Mouse (Mus musculus) lung, adult 2 months (tissue): ENCODE measurements around the gene Adamts9. TPM values are rescaled to one million over a fixed set of nuclear protein-coding genes. Genes with fewer than 3 reads are reported as not detected.

ENCODE experiments used
- DNase-seq: peaks from one replicate; pipeline ENCODE4 v3.0.0; 2022
- H3K4me1 ChIP-seq: fragments of 200-500 bp; 2 replicates; pipeline ENCODE4 v1.6.1; 2011; ENCODE audit warnings: low read length; ENCODE audit not compliant: control insufficient read depth, insufficient read depth
- H3K4me3 ChIP-seq: fragments of 200-500 bp; replicated peaks from 2 replicates; pipeline ENCODE3; 2011; ENCODE audit warnings: low read depth, mild to moderate bottlenecking, control low read depth, low read length; ENCODE audit errors: extremely low read depth
- CTCF ChIP-seq: fragments of 200-500 bp; IDR thresholded peaks from 2 replicates; pipeline ENCODE4 v1.5.1; 2011; ENCODE audit warnings: mild to moderate bottlenecking, low read length, control low read depth; ENCODE audit not compliant: insufficient read depth
- POLR2A ChIP-seq: fragments of 200-500 bp; IDR thresholded peaks from 2 replicates; pipeline ENCODE4 v1.6.1; 2011; ENCODE audit warnings: low read depth, mild to moderate bottlenecking, control low read depth, low read length, borderline replicate concordance; ENCODE audit errors: extremely low read depth
- WGBS: fragments of 180-500 bp; shearing (Covaris S2); methylation state at CpG from one replicate; pipeline ENCODE4 v1.1.7; 2018; 5-methylcytosine and 5-hydroxymethylcytosine counted together
- polyA plus RNA-seq: library from polyadenylated mRNA; depleted of rRNA; stranded (reverse); fragments of >200 nt; gene quantifications from 2 replicates; pipeline ENCODE4 v1.2.3, GENCODE M21; 2012

The Adamts9 gene
- polyA plus RNA-seq, 1 experiment = 12.2 TPM

GRCm38 (mm10) chr6:92871813-92872212 is 71.5 kb downstream of the Adamts9 start:
- no peak for DNase-seq
- Histone ChIP-seq H3K4me3 (no peak overlapping the region), H3K4me1 (peaks cover 20% of the 10 kb centered on the region)
- TF ChIP-seq CTCF (no peak), POLR2A (no peak)
- 66% methylated on average over 4 of the region's 4 CpGs for WGBS

DNA sequence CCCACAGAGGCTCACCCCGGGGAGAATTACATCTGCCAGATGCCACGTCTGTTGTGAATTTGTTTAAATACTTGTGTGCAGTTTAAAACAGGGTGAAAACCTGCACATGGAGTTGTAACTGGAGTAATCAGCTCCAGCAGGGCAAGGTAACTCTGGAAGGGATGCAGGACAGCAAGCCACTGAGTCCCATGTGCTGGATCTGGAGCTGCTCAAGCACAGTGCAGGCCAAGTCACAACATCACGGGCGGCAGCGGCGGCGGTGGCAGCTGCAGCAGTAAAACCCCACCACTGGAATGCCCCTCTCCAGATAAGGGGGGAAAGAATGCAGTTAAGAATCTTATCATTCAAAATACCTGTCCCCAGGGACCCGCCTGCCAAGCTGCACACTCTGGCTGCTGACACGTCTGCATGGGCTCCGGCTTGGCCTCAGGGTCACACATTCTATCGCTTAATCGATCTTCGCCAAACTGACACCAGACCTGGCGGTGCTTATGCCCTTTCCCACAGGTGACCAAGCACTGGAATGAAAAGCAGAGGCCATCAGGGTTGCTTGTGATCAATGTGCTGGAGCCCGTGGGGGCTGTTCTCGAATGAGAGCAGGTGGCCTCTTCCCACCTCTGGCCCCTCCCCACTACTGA is 73.6 kb downstream of the Adamts9 start:
- Histone ChIP-seq H3K4me3 (no peak overlapping the region), H3K4me1 (peaks cover 11% of the 10 kb centered on the region)
- 58% methylated on average over 16 of the region's 16 CpGs for WGBS
- TF ChIP-seq POLR2A = no peak
- no peak for TF ChIP-seq CTCF
- DNase-seq = peak; percentile 38

DNA sequence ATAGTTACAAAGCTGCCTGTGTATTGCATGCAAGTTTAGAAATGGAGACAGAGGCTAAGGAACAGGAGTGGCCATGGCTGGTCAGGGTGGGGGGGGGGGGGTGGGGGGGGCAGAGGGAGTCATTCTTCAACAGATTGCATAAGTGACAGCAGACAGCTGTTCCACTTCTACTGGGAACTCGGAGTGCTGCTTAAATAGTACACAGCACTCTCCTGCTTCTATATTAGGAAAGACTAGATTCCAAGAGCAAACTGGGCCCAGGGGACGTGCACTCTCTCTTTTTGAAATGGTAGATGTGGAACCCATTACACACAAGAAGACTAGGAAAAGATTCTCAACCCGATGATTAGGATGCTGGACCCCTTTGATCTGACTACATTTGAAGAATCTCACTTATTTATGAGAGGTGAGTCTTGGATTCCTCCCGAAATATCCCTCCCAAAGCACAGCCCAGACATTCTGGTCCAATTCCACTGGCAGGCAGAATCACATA is 74.2 kb downstream of the Adamts9 start, which contains the start of gene Gm15737:
TSS of gene Gm15737 (plus strand) at position 269 of the 493 bp plus-strand sequence.
- Histone ChIP-seq H3K4me1 (peaks cover 9% of the 10 kb centered on the region), H3K4me3 (no peak within 1 kb of the TSS)
- DNase-seq = no peak
- TF ChIP-seq POLR2A (no peak), CTCF (no peak)
- 44% methylated on average over 4 of the region's 4 CpGs for WGBS

DNA sequence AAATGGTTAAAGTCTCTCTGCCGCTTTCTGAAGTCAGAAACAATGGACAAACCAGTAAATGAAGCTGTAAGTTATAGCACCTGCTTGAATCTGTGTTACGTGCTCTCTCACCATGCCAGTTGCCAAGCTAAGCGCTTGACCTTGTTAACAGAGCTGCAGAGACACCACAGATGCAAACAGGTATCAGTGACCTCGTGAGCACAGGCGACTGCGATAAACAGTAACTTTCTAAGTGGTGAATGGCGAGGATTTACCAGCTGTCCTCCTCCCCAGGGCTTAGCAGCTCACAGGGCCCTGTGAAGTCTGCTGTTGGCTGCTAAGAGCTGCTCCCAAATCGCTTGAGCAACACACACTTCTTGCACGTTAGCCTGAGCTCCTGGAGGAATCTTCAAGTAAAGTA is 80.7 kb downstream of the Adamts9 start:
- 76% methylated on average over 9 of the region's 9 CpGs for WGBS
- TF ChIP-seq CTCF = no peak
- no peak for TF ChIP-seq POLR2A
- DNase-seq = no peak
- Histone ChIP-seq H3K4me3 (no peak overlapping the region), H3K4me1 (no peaks in the 10 kb centered on the region; the same call in 1 of the 2 replicates)

DNA sequence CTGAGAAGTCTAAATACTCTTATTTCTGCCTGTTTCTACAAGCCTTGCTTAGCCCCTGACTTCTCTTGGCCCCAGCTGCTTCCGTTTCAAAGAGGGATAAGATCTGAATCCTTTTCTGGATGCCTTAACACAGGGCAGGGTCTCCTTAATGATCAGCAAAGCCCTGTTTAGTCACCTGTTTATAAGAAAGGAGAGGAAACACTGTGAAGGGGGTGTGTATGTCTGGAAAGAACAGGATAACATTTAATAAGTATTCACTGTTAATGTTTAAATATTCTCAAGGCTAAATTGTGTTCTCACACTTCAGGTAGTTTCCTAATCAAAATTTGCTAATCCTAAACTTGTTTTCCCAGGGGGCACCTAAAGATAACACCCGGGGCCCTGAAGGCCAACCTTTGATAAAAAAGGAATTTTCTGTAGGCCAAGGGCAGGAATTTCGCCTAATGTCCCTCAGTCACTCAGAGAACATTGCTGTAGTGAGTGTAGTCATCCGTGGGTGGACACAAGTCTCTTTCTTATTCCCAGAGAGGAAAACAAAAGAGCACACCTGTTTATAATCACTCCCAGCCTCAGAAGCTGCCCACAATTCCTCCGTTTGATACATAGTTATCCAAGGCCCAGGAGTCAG is 82.9 kb downstream of the Adamts9 start:
- no peak for DNase-seq
- 57% methylated on average over 5 of the region's 5 CpGs for WGBS
- Histone ChIP-seq H3K4me1 (no peaks in the 10 kb centered on the region; the same call in 1 of the 2 replicates), H3K4me3 (no peak overlapping the region)
- no peak for TF ChIP-seq POLR2A
- TF ChIP-seq CTCF = no peak

GRCm38 (mm10) chr6:92858721-92859510 is 84.4 kb downstream of the Adamts9 start:
- no peak for DNase-seq
- WGBS = 72% methylated on average over 12 of the region's 12 CpGs
- no peaks in the 10 kb centered on the region; the same call in 1 of the 2 replicates for H3K4me1 ChIP-seq
- TF ChIP-seq POLR2A = no peak
- TF ChIP-seq CTCF = no peak
- no peak overlapping the region for H3K4me3 ChIP-seq

DNA sequence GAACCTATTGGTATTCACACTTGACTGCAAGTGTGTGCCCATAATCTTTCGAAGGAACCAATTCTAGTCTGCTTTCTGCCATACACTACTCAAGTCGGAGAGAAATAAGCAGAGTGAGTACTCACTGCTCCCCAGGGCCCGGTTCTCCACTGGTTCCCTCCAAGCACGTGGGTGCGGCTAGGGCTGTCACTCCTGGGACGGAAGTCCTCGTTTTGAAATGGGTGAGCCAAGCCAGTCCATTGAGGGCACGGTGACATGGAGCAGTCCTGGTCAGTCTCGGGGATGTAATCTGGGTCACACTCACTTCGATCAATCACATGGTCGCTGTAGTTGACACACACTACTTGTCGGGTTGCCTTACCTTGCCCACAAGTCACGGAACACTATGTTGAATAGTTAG is 85.5 kb downstream of the Adamts9 start:
- Histone ChIP-seq H3K4me3 (no peak overlapping the region), H3K4me1 (no peaks in the 10 kb centered on the region; the same call in 1 of the 2 replicates)
- TF ChIP-seq CTCF (no peak), POLR2A (no peak)
- 86% methylated on average over 13 of the region's 13 CpGs for WGBS
- no peak for DNase-seq

DNA sequence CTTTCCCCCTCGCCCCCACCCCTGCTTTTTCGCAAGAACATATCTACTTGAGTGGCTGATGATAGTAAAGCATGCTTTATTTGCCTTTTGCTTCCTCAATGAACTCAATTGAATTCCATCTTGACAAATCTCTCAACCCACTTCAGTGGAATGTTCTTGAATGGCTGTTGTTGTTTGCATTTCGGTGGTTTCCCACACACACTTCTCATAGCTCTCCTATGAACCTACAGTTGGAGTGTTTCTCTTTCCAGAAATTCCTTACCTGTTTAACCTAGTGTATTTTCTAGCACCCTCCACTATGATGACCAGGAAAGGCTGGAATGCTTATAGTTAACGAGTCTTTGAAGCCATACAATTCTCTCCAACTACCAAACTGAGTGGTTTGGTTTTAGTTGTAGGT is 88.4 kb downstream of the Adamts9 start:
- 69% methylated on average over 4 of the region's 4 CpGs for WGBS
- TF ChIP-seq CTCF = no peak
- TF ChIP-seq POLR2A = no peak
- DNase-seq = peak; percentile 24

GRCm38 (mm10) chr6:92850250-92850649 is 93.0 kb downstream of the Adamts9 start:
- Histone ChIP-seq H3K4me3 (no peak overlapping the region), H3K4me1 (peaks cover 5% of the 10 kb centered on the region)
- TF ChIP-seq POLR2A (no peak), CTCF (no peak)
- 41% methylated on average over 5 of the region's 5 CpGs for WGBS
- peak; percentile 23 for DNase-seq

More for the DNA sequence above, 88.4 kb downstream of the Adamts9 start:
- H3K4me1 ChIP-seq = peaks cover 2% of the 10 kb centered on the region
- H3K4me3 ChIP-seq = no peak overlapping the region
